Mouse (Mus musculus) hindbrain, postnatal 0 days (tissue): Measurements from ENCODE around the gene Sit1. TPM values are rescaled to one million over a fixed set of nuclear protein-coding genes. Genes with fewer than 3 reads are reported as not detected.

ENCODE experiments used
- ATAC-seq: fragments of 200-750 bp; cut with Nextera tagmentation; 2 replicates; pipeline ENCODE4 v1.8.0; 2017; ENCODE audit warnings: mild to moderate bottlenecking, moderate TSS enrichment, moderate library complexity
- DNase-seq: peaks from one replicate; pipeline ENCODE4 v3.0.0-alpha.2; 2015; ENCODE audit warnings: low spot score
- H3K27ac ChIP-seq: fragments of 300-500 bp; sonication (generic); 2 replicates; pipeline ENCODE4 v1.5.1; 2014; ENCODE audit warnings: mild to moderate bottlenecking
- H3K27me3 ChIP-seq: fragments of 300-500 bp; sonication (generic); 2 replicates; pipeline ENCODE4 v1.6.1; 2014; ENCODE audit warnings: low read length, mixed read lengths; ENCODE audit not compliant: insufficient read depth
- H3K36me3 ChIP-seq: fragments of 300-500 bp; sonication (generic); 2 replicates; pipeline ENCODE4 v1.6.1; 2014; ENCODE audit warnings: low read length, mixed read lengths; ENCODE audit not compliant: insufficient read depth
- H3K4me1 ChIP-seq: fragments of 300-500 bp; sonication (generic); 2 replicates; pipeline ENCODE4 v1.6.1; 2014; ENCODE audit warnings: antibody characterized with exemption, low read length, mixed read lengths; ENCODE audit not compliant: insufficient read depth
- H3K4me2 ChIP-seq: fragments of 300-500 bp; sonication (generic); 2 replicates; pipeline ENCODE4 v1.6.1; 2014; ENCODE audit warnings: low read depth, mild to moderate bottlenecking, low read length, moderate library complexity, mixed read lengths
- H3K4me3 ChIP-seq: fragments of 300-500 bp; sonication (generic); 2 replicates; pipeline ENCODE4 v1.5.1; 2014; ENCODE audit warnings: low read length
- H3K9ac ChIP-seq: fragments of 300-500 bp; sonication (generic); replicated peaks from 2 replicates; pipeline ENCODE4 v1.6.1; 2014; ENCODE audit warnings: mild to moderate bottlenecking, low read length, moderate library complexity, mixed read lengths
- H3K9me3 ChIP-seq: fragments of 300-500 bp; sonication (generic); 2 replicates; pipeline ENCODE4 v1.6.1; 2016; ENCODE audit warnings: low read length, mixed read lengths
- CTCF ChIP-seq: IDR thresholded peaks from 2 replicates; pipeline ENCODE4 v1.5.1; 2016; ENCODE audit warnings: antibody characterized with exemption, control low read depth, low read depth
- WGBS: fragments of 180-500 bp; shearing (Covaris S2); extraction: QIAGEN DNeasy Blood & Tissue Kit; methylation state at CpG from one replicate; pipeline ENCODE4 v1.1.7; 2014; 5-methylcytosine and 5-hydroxymethylcytosine counted together
- polyA plus RNA-seq: library from polyadenylated mRNA; unstranded; fragments of >200 nt; fragmentation: Nextera tagmentation; extraction: Ambion mirVana; gene quantifications from 2 replicates; pipeline ENCODE4 v1.2.1, GENCODE M21; 2015
- total RNA-seq: library from RNA; depleted of rRNA; stranded (reverse); fragments of >200 nt; gene quantifications from 2 replicates; pipeline ENCODE4 v1.2.3, GENCODE M21; 2014

The Sit1 gene
- total and polyA plus RNA-seq, 2 experiments from 2014 or later, result not detected

- Histone ChIP-seq H3K9ac (no peak overlapping the region), H3K36me3 (no peaks in the 10 kb centered on the region), H3K4me1 (peaks cover 7% of the 10 kb centered on the region; the same call in 1 of the 2 replicates), H3K9me3 (no peaks in the 10 kb centered on the region), H3K27ac (no peak overlapping the region), H3K27me3 (0 out of 2 replicates have a peak, but pooled peaks cover 4% of the 10 kb centered on the region), H3K4me2 (peak overlapping the region; percentile 53), H3K4me3 (no peak overlapping the region; the same call in 1 of the 2 replicates)
- TF ChIP-seq CTCF, result no peak
- WGBS, result 17% methylated on average over 9 of the region's 9 CpGs
- ATAC-seq (no peak), DNase-seq (no peak)
These were observed 25.6 kb upstream of the Sit1 start for GRCm38 (mm10) chr4:43509109-43509508.

- H3K27me3 ChIP-seq, result 0 out of 2 replicates have a peak, but pooled peaks cover 4% of the 10 kb centered on the region
- ATAC-seq (peak; percentile 34; the same call in 1 of the 2 replicates), DNase-seq (no peak)
- 9% methylated on average over 13 of the region's 13 CpGs for WGBS
- no peak overlapping the region for H3K27ac ChIP-seq
- H3K9ac ChIP-seq, result no peak overlapping the region
- H3K4me1 ChIP-seq, result peaks cover 7% of the 10 kb centered on the region; the same call in 1 of the 2 replicates
- H3K9me3 ChIP-seq, result no peaks in the 10 kb centered on the region
- peak overlapping the region; percentile 21 for H3K4me3 ChIP-seq
- H3K4me2 ChIP-seq, result peak overlapping the region; percentile 53
- H3K36me3 ChIP-seq, result no peaks in the 10 kb centered on the region
- no peak for TF ChIP-seq CTCF
These were observed 25.1 kb upstream of the Sit1 start for GRCm38 (mm10) chr4:43508666-43508997.

- 0 out of 2 replicates have a peak, but pooled peaks cover 4% of the 10 kb centered on the region for H3K27me3 ChIP-seq
- H3K9me3 ChIP-seq, result no peaks in the 10 kb centered on the region
- no peak for TF ChIP-seq CTCF
- DNase-seq (no peak), ATAC-seq (peak; percentile 34; the same call in 1 of the 2 replicates)
- WGBS, result 14% methylated on average over 21 of the region's 22 CpGs
- peak overlapping the region; percentile 53 for H3K4me2 ChIP-seq
- H3K4me3 ChIP-seq, result peak overlapping the region; percentile 21
- no peak overlapping the region for H3K27ac ChIP-seq
- H3K4me1 ChIP-seq, result peaks cover 7% of the 10 kb centered on the region; the same call in 1 of the 2 replicates
- no peaks in the 10 kb centered on the region for H3K36me3 ChIP-seq
- 0 out of 2 replicates have a peak overlapping the region, but pooled peaks have one; percentile 10 for H3K9ac ChIP-seq
These were observed 24.6 kb upstream of the Sit1 start for GRCm38 (mm10) chr4:43507938-43508665.

- H3K4me1 ChIP-seq, result peaks cover 7% of the 10 kb centered on the region; the same call in 1 of the 2 replicates
- H3K27me3 ChIP-seq, result 0 out of 2 replicates have a peak, but pooled peaks cover 4% of the 10 kb centered on the region
- peak; percentile 27; the same call in 1 of the 2 replicates for ATAC-seq
- H3K36me3 ChIP-seq, result no peaks in the 10 kb centered on the region
- H3K4me3 ChIP-seq, result no peak within 1 kb of the TSS
- DNase-seq, result no peak
- H3K9me3 ChIP-seq, result no peaks in the 10 kb centered on the region
- no peak within 1 kb of the TSS for H3K27ac ChIP-seq
- 45% methylated on average over 9 of the region's 9 CpGs for WGBS
- TF ChIP-seq CTCF, result no peak
- no peak within 1 kb of the TSS; the same call in 1 of the 2 replicates for H3K4me2 ChIP-seq
- no peak within 1 kb of the TSS for H3K9ac ChIP-seq
These were observed 23.1 kb upstream of the Sit1 start, which contains the start of gene Car9 for GRCm38 (mm10) chr4:43506536-43507185. TSS of gene Car9 (plus strand) at chr4:43506966.

- no peak overlapping the region for H3K9ac ChIP-seq
- peaks cover 7% of the 10 kb centered on the region; the same call in 1 of the 2 replicates for H3K4me1 ChIP-seq
- no peak for DNase-seq
- TF ChIP-seq CTCF, result no peak
- 0 out of 2 replicates have a peak, but pooled peaks cover 4% of the 10 kb centered on the region for H3K27me3 ChIP-seq
- no peak for ATAC-seq
- no peaks in the 10 kb centered on the region for H3K9me3 ChIP-seq
- H3K4me2 ChIP-seq, result no peak overlapping the region
- H3K27ac ChIP-seq, result no peak overlapping the region
- no peaks in the 10 kb centered on the region for H3K36me3 ChIP-seq
- H3K4me3 ChIP-seq, result no peak overlapping the region
- 55% methylated on average over 8 of the region's 8 CpGs for WGBS
These were observed 22.5 kb upstream of the Sit1 start for GRCm38 (mm10) chr4:43506074-43506473.

- 0 out of 2 replicates have a peak, but pooled peaks cover under 1% of the 10 kb centered on the region for H3K27me3 ChIP-seq
- H3K4me2 ChIP-seq, result no peak overlapping the region
- no peak overlapping the region for H3K27ac ChIP-seq
- 89% methylated on average over 4 of the region's 4 CpGs for WGBS
- H3K4me1 ChIP-seq, result peaks cover 7% of the 10 kb centered on the region; the same call in 1 of the 2 replicates
- no peak for TF ChIP-seq CTCF
- no peak overlapping the region for H3K4me3 ChIP-seq
- no peak for ATAC-seq
- no peak overlapping the region for H3K9ac ChIP-seq
- no peak for DNase-seq
- no peaks in the 10 kb centered on the region for H3K36me3 ChIP-seq
- H3K9me3 ChIP-seq, result no peaks in the 10 kb centered on the region
These were observed 20.7 kb upstream of the Sit1 start for GRCm38 (mm10) chr4:43504269-43504668.
